Mouse (Mus musculus) layer of hippocampus, postnatal 10 days (tissue): ENCODE data around the gene Prr9. TPM values are rescaled to one million over a fixed set of nuclear protein-coding genes. Genes with fewer than 3 reads are reported as not detected.

Source experiments
- DNase-seq, 2 experiments: peaks; one replicate each; pipeline ENCODE4 v3.0.0; 2021; ENCODE audit warnings: low spot score in 2 of 2
- long read RNA-seq: library from polyadenylated mRNA; stranded (forward); transcript quantifications from one replicate; pipeline ENCODE4 v2.0.0, GENCODE M21; 2023
- total RNA-seq, 2 experiments: library from RNA; stranded (reverse); gene quantifications; 2 replicates each; pipeline ENCODE4 v1.2.3; 2021

Prr9 gene
- not detected for total RNA-seq
- long read RNA-seq = 0 reads

GRCm38 (mm10) chr3:92123847-92124246 is at the start of gene Prr9:
Gene Prr9, minus strand, starts transcription at chr3:92123947.
- no peak for DNase-seq

- no peak for DNase-seq
These were observed 46.1 kb upstream of the Prr9 start for GRCm38 (mm10) chr3:92169847-92170246.

DNA sequence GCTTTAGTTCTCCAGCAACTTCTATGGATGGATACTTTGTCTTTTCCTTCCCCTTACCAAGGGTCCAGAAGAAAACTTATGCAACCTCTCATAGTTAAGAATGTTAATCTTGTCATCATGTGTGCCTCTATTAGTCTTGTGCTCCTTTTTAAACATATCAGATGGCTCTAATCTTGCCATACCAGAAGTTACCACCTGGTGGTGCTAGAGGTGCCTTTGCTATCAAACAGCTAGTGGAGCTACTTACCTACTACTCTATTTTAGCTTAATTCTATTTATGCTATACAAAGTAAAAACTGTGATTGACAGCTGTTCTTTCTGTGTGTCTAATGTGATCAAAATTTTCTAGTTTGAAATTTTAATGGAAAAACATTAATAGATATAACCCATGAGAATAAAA is 29.6 kb upstream of the Prr9 start:
- peak; percentile 58 to 63 for DNase-seq

- DNase-seq = peak; percentile 57 to 70
These were observed 27.0 kb upstream of the Prr9 start for GRCm38 (mm10) chr3:92150631-92151277.

DNA sequence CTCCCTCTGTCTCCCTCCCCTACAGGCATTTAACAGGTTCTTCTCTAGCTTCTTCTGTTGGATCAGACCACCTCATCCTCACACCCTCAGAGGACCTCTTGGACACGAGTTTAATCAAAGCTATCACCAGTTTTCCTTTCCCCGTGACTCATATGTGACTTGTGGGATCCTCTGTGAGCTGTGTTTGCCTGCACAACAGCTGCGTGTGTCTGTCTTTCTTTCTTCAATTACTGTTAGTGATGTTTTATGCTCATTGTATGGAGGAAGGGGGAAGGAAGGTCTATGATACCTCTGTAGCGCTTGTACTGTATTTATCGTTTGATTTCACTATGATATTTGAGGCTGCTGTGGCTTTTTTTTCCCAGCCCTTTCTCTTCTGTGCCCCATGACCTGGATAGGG is 24.2 kb upstream of the Prr9 start:
- no peak for DNase-seq

GRCm38 (mm10) chr3:92147420-92147819 is 23.7 kb upstream of the Prr9 start:
- DNase-seq = no peak

DNA sequence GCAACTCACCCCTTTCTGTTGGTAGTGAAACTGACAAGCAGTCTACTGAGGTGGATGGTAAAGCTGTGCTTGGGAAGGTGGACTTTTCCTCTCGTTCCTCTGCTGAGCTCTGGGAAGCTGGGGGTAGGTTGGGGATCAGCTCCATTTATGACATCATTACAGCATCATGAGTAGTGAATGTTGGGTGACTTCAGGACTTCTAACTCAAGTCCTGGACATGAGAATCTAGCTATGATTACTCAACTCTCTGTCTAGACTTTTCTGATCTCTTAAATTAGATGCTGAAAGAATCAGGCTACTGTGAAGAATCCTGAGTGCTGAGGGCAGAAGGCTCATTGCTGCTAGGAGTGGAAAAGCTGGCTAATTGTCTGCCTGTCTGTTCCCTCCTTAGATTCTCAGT is 18.9 kb upstream of the Prr9 start, which contains the start of gene Lelp1:
Gene Lelp1 (minus strand): TSS at position 101 of the 400 bp plus-strand sequence.
- no peak for DNase-seq

GRCm38 (mm10) chr3:92120902-92121301 is 2.8 kb downstream of the Prr9 start:
- DNase-seq = no peak

DNA sequence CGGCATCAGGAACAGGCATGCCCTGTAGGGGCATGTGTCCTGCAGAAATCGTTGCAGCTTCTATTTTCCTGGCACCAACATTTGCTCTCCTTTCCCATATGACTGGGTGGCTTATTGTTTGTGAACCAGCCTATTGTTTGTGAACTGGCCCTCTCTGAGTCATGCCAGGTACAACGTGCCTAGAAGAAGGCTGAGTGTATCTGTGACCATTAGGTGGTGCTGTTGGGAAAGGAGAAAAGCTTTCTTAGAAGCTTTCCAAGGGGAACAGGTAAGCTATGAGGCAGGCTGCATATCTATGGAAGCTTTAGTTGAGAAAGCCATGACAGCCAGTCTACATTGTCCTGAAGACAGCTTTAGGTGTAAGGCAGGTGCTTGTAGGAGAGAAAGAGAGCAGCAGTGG is 5.8 kb downstream of the Prr9 start:
- peak; percentile 2 to 12 for DNase-seq

- no peak for DNase-seq
These were observed 12.2 kb downstream of the Prr9 start for GRCm38 (mm10) chr3:92111526-92111925.

DNA sequence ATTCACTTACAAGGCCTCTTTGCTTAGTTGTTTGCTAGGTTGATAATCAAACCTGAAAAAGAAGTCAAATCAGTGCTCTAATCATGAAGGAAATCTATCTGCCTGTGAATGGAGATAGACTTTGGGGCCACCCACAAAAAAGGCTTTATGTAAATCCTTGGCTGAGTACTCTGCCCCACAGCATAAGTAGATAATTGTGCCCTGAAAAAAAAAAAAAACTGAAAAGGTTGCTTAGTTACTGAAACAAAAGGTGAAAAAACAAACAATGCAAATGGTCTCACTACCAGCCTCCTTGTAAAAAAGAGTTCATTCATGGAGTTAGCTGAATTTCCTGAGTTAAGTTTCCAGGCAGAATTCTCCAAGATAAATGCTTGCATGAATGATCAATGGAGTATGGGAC is 13.0 kb downstream of the Prr9 start:
- no peak for DNase-seq

DNA sequence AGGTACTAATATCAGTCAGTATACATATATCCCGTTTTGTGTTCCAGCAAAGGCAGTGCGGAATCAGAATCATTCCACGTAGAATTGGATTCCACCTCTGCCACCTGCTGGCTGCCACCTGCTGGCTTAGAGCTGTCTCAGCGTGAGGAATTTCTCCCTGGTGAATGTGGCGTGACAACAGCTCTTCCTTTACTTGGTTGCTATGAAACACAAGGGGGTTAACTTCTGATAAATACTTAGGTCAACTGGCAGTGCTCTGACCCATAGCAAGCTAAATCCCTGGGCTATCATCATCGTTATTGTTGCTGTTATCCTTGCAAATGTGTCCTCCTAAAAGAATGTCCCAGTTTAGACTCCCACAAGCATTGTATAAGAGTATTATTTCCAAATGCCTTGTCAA is 17.2 kb downstream of the Prr9 start:
- DNase-seq = peak; percentile 9 to 22

GRCm38 (mm10) chr3:92083042-92083441 is 40.7 kb downstream of the Prr9 start, which contains the start of gene Lor:
Gene Lor, minus strand, starts transcription at chr3:92083142.
- no peak for DNase-seq

- DNase-seq = peak; percentile 47 to 69
These were observed 42.3 kb downstream of the Prr9 start for GRCm38 (mm10) chr3:92081285-92081931.

- peak in 1 of 2 experiments; percentile 76 for DNase-seq
These were observed 43.1 kb downstream of the Prr9 start for GRCm38 (mm10) chr3:92080462-92081284.

Other genes starting within 250 kb of the Prr9 start
- gene Pglyrp3, start 109.4 kb downstream of the Prr9 start, total RNA-seq = not detected
- 1 to 10 TPM; 6.6 to 6.8 TPM for gene Lor, start 40.8 kb downstream of the Prr9 start, total RNA-seq
- not detected for gene Lelp1, start 18.8 kb upstream of the Prr9 start, total RNA-seq
- not detected for gene Sprr2a1, start 91.9 kb upstream of the Prr9 start, total RNA-seq
- not detected for gene Sprr2a2, start 92.0 kb upstream of the Prr9 start, total RNA-seq
- gene Sprr2a3, start 161.5 kb upstream of the Prr9 start, total RNA-seq = not detected
- gene Sprr2b, start 192.7 kb upstream of the Prr9 start, total RNA-seq = not detected
- not detected for gene Sprr2d, start 215.2 kb upstream of the Prr9 start, total RNA-seq
- not detected for gene Sprr2e, start 228.2 kb upstream of the Prr9 start, total RNA-seq
- gene Sprr2f, start 241.2 kb upstream of the Prr9 start, total RNA-seq = not detected